Mouse (Mus musculus): ENCODE results near the gene Gabbr1.

- TF ChIP-seq POLR2A (IDR thresholded peaks at IDR 0.05; ENCODE audit: control insufficient read depth, extremely low read depth, insufficient read depth, low read length, poor library complexity) (no peak), CTCF (IDR thresholded peaks at IDR 0.05; ENCODE audit: borderline replicate concordance, control insufficient read depth, extremely low read depth, insufficient read depth, low read length, poor library complexity) (no peak)
These were observed 20.2 kb downstream of the Gabbr1 start for GRCm38 (mm10) chr17:37065993-37066392.

Data from thymus, adult 2 months (tissue).